Mouse (Mus musculus) stomach, postnatal 0 days (tissue): ENCODE data around the gene Il17d.

Source experiments
- CTCF ChIP-seq: IDR thresholded peaks from 2 replicates; pipeline ENCODE4 v1.5.1; 2016; ENCODE audit warnings: antibody characterized with exemption, low read depth, mild to moderate bottlenecking, moderate library complexity
- EP300 ChIP-seq: optimal IDR thresholded peaks from 2 replicates; pipeline ENCODE3; 2016; ENCODE audit warnings: antibody characterized with exemption

DNA sequence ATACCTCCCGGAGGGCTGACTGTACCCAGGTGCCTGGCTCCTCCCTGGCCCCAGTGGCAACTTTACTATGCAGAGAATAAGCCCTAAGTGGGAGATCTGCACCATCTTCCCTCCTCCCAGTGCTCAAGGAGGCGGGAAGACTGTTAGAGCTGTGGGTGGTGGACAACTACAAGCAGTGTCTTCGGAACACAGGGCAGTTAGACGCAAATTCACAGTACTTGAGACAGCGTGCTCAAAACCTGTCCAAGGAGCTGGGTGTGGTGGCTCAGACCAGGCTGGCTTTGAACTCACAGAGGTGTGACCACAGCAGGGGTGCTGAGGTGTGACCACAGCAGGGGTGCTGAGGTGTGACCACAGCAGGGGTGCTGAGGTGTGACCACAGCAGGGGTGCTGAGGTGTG is 29.9 kb downstream of the Il17d start:
- TF ChIP-seq CTCF (no peak), EP300 (no peak)
